Mouse (Mus musculus) gastrocnemius, postnatal 25 days (tissue): ENCODE data around the gene Taar7f. TPM values are rescaled to one million over a fixed set of nuclear protein-coding genes. Genes with fewer than 3 reads are reported as not detected.
"Not testable (repeated sequence)": the region's sequence is repeated elsewhere in the genome, so short reads cannot be mapped to it uniquely, and the experiment has no call there.

Experiments used
- DNase-seq: peaks from one replicate; pipeline ENCODE4 v3.0.0; 2022
- long read RNA-seq, 2 experiments: library from polyadenylated mRNA; stranded (forward); transcript quantifications; one replicate each; pipeline ENCODE4 v2.0.0; 2021
- total RNA-seq, 2 experiments: library from RNA; stranded (reverse); gene quantifications; 1 replicate in 1 of 2; 2 replicates in 1 of 2; pipeline ENCODE4 v1.2.3; 2021

Gene Taar7f
- not detected for total RNA-seq
- long read RNA-seq, experiment 1: 0 reads
- long read RNA-seq, experiment 2: 0 reads

DNA sequence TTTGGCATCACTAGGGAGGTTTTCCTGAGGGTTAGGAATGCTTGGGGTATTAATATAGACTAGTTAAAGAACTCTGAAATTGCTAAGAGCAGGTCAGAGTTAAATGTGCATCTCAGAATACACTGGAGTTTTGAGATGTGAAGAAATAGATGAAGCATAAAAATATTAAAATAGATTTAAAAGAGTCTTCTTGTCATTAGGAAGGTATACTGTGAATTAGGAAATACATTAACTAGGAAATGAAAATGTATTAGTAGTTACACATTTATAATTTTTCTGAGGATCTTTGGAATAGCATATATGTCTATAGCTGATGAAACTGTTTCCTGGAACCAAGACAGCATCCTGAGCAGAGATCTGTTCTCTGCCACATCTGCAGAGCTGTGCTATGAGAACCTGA, at the start of gene Taar7f:
Gene Taar7f, plus strand, starts transcription at position 301 of the 400 bp plus-strand sequence.
- no peak for DNase-seq

DNA sequence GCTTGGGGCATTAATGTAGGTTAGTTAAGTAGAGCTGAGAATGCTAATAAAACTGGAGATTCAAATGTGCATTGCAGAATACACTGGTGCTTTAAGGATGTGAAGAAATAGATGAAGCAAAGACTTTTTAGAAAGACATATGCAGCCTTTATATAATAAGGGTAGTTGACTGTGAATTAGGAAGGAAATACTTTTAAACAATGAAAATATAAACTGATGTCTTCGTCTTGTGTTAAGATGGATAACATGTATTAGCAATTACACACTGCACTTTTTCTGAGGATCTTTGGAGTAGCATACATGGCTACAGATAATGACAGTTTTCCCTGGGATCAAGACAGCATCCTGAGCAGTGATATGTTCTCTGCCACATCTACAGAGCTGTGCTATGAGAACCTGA, 49.7 kb upstream of the Taar7f start, which contains the start of gene Taar7b:
Gene Taar7b, plus strand, starts transcription at position 301 of the 400 bp plus-strand sequence.
- no peak for DNase-seq

DNA sequence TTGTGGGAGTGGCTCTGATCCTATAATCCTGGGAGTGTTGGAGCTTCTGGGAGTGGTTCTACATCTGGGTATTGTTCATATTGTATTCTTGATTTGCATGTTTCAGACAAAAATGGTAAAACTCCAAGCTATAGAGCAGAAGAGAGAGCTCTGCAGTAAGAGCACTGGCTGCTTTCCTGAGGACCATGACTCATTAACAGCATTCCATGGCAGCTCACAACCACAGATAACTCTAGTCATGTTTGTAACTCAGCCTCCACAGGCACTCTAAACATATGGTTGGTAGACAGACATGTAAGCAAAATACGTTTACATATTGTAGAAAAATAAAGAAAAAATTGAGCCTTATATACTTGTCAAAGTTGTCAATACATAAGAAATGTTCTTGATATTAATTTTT, 42.9 kb upstream of the Taar7f start:
- no peak for DNase-seq

DNA sequence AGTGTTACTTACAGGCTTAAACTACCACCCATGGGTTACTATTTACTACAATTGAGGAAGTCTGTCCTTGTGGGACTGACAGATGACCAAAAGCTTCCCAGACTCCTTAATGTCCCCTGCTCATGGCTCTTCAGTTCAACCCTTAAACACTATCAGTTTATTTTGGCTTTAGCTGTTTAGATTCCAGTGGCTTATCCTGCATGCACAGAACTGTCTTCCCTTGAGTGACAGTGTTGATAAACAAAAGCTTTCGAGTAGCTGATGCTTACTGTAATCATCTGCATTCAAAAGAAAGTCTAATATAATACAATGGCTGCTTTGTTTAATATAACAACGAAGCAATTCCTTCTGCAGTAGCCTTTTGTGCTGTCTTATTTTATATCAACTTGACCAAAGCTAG, 42.3 kb upstream of the Taar7f start:
- DNase-seq: no peak

DNA sequence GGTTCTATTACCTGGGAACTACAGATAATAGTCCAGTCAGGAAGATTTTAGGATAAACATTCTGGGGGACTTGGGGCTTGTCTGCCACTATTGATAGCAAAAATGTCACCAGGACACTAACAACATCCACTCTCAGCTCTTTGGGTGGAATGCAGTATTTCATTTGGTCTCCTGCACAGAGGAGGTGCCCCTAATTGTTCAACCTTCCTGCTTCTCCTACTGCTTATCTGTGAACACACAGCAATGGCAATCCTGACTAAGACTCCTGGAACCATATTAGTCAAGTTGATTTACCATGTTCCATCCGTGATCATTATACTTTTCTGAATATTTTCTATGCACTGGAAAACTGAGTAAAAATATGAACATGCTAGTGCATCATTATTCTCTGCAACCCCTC, 41.2 kb upstream of the Taar7f start:
- DNase-seq: no peak

DNA sequence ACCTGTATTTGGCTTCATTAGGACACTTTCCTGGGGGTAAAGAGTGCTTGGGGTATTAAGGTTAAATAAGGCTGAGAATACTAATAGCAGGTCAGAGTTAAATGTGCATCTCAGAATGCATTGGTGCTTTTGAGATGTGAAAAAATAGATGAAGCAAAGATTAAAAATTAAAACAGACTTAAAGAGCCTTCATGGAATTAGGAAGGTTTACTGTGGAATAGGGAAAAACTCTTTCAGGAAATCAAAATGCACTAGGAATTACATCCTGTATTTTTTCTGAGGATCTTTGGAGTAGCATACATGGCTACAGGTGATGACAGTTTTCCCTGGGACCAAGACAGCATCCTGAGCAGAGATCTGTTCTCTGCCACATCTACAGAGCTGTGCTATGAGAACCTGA, 22.4 kb upstream of the Taar7f start, which contains the start of gene Taar7d:
Gene Taar7d, plus strand, starts transcription at position 301 of the 400 bp plus-strand sequence.
- no peak for DNase-seq

DNA sequence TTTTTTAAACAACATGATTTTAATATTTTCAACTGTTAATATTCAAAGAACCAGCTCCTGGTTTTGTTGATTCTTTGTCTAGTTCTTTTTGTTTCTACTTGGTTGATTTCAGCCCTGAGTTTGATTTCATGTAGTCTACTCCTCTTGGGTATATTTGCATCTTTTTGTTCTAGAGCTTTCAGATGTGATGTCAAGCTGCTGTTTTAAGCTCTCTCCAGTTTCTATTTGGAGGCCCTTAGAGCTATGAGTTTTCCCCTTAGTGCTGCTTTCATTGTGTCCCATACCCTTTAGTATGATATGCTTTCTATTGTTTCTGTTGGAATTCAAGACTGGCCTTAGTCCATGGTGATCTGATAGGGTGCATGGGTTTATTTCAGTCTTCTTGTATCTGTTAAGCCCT, 18.0 kb upstream of the Taar7f start:
- no peak for DNase-seq

DNA sequence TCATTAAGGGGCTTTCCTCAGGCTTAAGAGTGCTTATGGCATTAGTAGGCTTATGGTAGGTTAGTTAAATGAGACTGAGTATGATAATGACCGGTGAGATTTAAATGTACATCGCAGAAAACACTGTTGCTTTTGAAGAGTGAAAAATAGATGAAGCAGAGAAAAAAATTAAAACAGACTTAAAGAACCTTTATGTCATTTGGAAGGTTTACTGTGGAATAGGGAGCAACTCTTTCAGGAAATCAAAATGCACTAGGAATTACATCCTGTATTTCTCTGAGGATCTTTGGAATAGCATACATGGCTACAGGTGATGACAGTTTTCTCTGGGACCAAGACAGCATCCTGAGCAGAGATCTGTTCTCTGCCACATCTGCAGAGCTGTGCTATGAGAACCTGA, 12.0 kb upstream of the Taar7f start, which contains the start of gene Taar7e:
Gene Taar7e, plus strand, starts transcription at position 301 of the 400 bp plus-strand sequence.
- no peak for DNase-seq

DNA sequence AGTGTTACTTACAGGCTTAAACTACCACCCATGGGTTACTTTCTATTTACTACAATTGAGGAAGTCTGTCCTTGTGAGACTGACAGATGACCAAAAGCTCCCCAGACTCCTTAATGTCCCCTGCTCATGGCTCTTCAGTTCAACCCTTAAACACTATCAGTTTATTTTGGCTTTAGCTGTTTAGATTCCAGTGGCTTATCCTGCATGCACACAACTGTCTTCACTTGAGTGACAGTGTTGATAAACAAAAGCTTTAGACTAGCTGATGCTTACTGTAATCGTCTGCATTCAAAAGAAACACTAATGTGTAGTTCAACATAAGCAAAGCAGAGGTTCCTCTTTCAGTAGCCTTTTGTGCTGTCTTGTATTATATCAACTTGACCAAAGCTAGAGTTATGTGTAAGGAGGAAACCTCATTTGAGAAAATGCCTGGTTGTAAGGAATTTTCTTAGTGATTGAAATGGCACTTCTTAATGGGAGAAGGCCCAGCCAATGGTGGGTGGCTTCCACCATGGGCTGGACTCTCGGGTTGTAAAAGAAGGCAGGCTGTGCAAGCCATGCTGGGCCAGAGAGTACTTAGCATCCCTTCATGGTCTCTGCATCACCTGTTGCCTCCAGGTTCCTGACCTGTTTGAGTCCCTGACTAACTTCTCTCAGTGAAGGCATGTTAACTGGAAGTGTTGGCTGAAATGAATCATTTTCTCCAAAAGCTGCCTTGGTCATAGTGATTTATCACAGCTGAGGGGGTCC, 9.0 kb upstream of the Taar7f start:
- DNase-seq: no peak

DNA sequence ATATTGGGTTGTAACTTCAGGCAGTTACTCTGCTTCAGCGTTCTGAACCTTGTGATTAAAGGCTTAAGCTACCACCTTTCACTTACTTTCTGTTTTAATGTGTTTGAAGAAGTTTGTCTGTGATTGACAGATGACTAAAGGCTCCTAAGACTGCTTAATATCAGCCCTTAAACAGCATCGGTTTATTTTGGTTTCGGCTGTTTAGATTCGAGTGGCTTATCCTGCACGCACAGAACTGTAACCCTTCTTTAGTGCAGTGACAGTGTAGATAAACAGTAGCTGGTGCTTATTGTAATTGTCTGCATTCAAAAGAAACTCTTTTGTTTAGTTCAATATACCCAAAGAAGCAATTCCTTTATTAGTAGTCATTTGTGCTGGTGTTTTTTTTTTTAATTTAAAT, 2.7 kb downstream of the Taar7f start:
- DNase-seq: no peak

DNA sequence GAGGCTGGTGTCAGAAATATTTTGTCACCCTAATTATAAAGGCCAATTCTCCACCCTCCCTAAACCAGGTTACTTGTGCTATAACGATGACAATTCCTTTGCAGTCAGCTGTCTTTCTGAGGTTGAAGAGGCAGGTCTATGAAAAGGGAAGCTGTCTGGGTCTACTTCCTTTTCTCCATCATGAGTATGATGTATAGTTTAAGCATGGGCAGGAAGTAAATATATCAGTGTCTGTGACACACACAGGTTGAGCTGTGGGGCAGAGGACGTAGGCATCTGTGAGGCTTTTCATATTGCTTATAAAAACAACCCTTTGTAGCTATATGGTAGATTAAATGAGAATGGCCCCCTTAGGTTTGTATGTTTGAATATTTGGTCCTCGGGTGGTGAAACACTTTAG, 9.7 kb downstream of the Taar7f start:
- no peak for DNase-seq

DNA sequence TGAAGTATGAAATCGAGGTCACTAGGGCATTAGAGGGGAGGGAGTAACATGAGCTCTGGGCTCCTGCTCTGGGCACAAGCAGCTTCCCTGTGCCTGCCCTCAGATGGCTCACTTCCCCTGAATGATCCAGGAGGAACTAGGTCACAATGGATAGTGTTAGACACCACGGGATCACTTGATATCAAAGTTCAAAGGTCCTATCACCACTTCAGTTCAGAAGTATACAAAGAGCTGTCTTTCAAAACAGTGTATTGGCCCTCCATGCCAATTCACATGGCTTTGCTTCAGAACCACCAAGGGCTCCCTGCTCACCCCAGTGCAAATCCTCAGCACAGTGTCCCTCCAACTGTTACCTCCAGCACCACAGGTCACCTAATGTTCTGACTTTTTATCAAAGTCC, 25.4 kb downstream of the Taar7f start:
- DNase-seq: not testable (repeated sequence)

DNA sequence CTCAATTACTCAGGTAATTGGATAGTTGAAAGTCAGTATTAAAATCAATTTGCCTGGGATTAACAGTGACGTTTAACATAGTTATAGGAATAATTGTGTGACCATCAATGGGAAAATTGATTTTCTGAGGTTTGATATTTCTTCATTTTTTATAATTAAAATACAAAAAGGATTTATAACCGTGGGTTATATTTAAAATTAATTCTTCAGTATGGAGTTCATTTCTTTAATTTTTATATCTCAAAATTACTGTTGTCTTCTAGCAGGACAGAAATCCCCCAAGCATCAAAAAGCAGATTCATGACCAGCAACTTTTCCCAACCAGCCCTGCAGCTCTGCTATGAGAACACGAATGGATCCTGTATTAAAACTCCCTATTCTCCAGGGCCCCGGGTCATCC, 26.9 kb downstream of the Taar7f start, which contains the start of gene Taar8a:
Gene Taar8a, plus strand, starts transcription at position 301 of the 400 bp plus-strand sequence.
- DNase-seq: not testable (repeated sequence)

DNA sequence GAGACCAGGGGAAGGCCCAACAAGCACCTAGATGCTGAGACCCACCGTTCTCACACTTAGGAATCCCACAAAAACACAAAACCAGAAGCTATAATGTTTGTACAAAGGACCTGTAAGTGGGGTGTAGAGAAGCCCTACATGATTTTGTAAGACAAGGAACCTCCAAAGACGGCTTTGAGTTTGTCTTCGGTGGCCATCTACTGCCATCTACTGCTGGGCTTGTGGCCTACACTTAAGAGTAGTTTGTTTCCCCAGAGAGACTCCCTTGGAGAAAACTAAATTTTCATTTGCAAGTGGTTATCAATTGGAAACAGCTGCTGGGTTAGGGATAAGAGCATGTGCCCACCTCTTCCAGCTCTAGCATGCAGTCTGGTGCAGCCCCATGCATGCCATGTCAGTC, 30.9 kb downstream of the Taar7f start:
- DNase-seq: no peak

DNA sequence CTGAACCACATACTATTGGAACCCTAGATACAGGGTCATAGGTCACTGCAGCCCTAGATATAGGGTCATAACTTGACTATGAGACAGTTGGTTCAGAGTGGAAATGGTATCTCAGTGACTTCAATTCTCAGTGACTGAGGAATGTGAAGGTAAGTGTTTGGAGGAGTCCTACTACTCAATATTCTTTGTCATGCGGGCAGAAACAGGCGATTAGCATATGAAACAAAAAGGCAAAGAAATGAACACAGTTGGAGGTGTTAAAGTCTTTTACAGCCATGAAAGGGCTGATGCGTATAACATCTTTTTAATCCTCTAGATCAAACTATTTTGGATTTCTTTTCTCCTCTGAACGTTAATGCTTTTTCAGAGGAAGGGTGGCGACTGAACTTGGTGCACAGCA, 36.6 kb downstream of the Taar7f start:
- DNase-seq: no peak

DNA sequence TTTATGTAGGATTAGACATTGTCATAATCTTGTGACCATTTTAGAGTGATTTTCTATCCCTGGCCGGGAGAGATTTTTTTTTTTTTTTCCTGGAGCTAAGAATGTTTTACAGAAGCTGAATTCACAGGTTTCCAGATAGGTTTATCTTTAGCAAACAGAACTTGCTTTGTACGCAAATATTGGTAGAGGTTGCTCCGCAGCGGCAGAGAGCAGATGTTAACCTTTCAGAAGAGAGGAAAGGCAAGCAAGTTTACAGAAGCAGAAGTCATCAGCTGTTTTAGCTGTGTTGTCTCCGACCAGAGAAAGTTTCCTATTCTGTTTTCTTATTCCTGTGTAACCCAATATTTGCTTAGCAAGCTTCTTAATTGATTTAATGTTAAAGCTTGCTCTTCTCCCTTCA, 37.2 kb downstream of the Taar7f start:
- DNase-seq: no peak

DNA sequence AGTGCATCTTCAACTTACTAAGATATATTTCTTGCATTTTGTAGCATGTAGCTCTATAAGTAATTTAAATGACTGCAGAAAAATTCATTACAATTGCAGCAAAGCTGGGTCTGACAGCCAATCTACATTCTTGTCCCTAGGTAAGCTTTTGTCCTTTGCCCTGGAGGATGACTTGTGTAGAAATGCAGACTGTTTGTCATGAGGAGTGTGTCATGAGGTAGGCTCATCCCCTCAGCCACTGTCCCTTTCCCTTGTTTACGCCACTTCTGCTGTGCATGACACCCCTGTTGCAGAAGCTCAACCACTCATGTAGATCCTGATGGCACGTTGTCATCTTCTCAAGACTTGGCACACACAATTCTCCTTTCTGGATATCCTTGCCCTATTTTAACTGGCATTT, 37.9 kb downstream of the Taar7f start:
- DNase-seq: no peak

DNA sequence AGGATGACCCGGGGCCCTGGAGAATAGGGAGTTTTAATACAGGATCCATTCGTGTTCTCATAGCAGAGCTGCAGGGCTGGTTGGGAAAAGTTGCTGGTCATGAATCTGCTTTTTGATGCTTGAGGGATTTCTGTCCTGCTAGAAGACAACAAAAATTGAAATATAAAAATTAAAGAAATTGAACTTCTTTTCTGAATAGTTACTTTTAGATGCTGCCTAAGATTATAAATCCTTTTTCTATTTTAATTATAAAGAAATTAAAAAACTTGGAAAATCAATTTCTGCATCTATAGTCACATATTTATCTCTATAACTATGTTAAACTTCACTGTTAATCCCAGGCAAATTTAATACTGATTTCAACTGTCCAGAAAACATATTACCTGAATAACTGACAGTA, 42.9 kb downstream of the Taar7f start, which contains the start of gene Taar8b:
Gene Taar8b, minus strand, starts transcription at position 101 of the 400 bp plus-strand sequence.
- DNase-seq: no peak

DNA sequence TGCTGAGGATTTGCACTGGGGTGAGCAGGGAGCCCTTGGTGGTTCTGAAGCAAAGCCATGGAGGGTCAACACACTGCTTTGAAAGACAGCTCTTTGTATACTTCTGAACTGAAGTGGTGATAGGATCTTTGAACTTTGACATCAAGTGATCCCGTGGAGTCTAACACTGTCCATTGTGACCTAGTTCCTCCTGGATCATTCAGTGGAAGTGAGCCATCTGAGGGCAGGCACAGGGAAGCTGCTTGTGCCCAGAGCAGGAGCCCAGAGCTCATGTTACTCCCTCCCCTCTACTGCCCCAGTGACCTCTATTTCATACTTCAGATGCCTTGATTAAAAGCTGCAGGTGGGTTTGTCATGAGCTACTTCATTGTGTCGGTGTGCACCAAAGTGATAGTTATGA, 47.7 kb downstream of the Taar7f start:
- not testable (repeated sequence) for DNase-seq

Other genes starting within 250 kb of the Taar7f start
- under 1 TPM in 1 of 2 experiments, not detected in 1; 0.56 TPM for gene Vnn3, start 198.0 kb upstream of the Taar7f start, total RNA-seq
- gene Vnn1, start 154.8 kb upstream of the Taar7f start, total RNA-seq: under 1 TPM in 1 of 2 experiments, not detected in 1; 0.78 TPM
- gene Taar1, start 129.2 kb upstream of the Taar7f start, total RNA-seq: not detected
- not detected for gene Taar2, start 110.9 kb upstream of the Taar7f start, total RNA-seq
- not detected for gene Taar3, start 100.0 kb upstream of the Taar7f start, total RNA-seq
- not detected for gene Taar4, start 89.0 kb upstream of the Taar7f start, total RNA-seq
- not detected for gene Taar5, start 78.8 kb upstream of the Taar7f start, total RNA-seq
- gene Taar6, start 63.9 kb upstream of the Taar7f start, total RNA-seq: not detected
- gene Taar7a, start 56.0 kb upstream of the Taar7f start, total RNA-seq: not detected
- not detected for gene Taar7b, start 49.6 kb upstream of the Taar7f start, total RNA-seq
- not detected for gene Taar7d, start 22.3 kb upstream of the Taar7f start, total RNA-seq
- not detected for gene Taar7e, start 11.9 kb upstream of the Taar7f start, total RNA-seq
- gene Taar8a, start 27.0 kb downstream of the Taar7f start, total RNA-seq: not detected
- gene Taar8b, start 42.8 kb downstream of the Taar7f start, total RNA-seq: not detected
- not detected for gene Taar8c, start 52.4 kb downstream of the Taar7f start, total RNA-seq
- not detected for gene Taar9, start 60.0 kb downstream of the Taar7f start, total RNA-seq
- 10 to 100 TPM; 23.6 to 24.1 TPM for gene Stx7, start 99.8 kb downstream of the Taar7f start, total RNA-seq
- gene Moxd1, start 174.0 kb downstream of the Taar7f start, total RNA-seq: under 1 TPM; 0.56 to 0.69 TPM